Mouse (Mus musculus): ENCODE results near the gene Tmem59. TPM values are rescaled to one million over a fixed set of nuclear protein-coding genes. Genes with fewer than 3 reads are reported as not detected.

Gene Tmem59
- total RNA-seq, 2 experiments from 2014 or later: 332 to 354 TPM

DNA sequence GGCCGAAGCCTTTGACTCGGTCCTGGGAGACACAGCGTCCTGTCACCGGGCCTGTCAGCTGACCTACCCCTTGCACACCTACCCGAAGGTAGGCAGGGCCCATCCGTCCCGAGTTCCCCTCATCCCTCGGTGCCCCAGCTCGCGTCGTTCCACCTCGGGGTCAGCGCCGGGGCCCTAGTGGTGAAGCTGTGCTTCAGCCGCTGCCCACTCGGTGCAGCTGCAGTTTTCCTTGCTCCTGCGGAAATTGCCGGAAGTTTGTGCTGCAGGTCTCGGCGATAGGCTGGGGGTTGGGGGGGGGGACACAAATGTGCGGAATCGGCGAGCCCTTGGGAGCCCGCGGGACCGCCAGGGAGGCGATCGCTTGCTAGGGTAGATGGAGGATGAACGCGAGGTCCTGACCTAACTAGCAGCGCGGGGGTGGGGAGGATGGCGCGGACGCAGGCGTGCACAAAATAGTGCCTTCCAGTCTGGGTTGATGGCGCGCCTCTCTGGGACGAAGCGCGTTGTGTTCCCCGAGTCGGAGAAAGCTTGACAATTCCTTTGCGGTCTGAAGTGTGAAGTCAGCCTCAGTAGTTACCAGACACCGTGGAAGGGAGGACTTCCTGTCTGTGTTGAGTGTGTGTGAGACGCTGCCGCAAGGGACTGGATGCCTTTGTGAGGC lies 761 bp downstream of the Tmem59 start, which contains the start of gene Tceanc2:
Gene Tceanc2 (minus strand): TSS at position 287 of the 661 bp plus-strand sequence.
- peak in 1 of 2 experiments; percentile 38 for DNase-seq (ENCODE audit: low spot score in 2 of 2)

DNA sequence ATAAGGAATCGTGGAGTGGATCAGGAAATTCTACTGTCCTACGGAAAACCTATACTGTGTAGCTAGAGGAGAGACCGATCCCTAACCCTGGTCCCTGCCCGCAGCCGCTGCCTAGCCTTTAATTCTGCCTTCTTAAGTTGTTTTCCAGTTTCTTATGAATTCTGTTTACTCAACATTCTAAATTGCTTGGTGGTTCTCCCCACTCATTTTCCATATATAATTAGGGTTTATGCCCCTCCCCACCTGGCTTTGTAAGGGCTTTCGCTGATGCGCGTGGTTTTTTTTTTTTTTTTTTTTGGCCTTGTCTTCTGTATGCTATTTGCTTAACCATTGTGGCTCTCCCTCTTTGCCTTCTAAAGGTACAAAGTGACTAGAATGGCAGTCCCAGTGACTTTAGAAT lies 1.4 kb downstream of the Tmem59 start:
- DNase-seq (ENCODE audit: low spot score in 2 of 2): no peak

DNA sequence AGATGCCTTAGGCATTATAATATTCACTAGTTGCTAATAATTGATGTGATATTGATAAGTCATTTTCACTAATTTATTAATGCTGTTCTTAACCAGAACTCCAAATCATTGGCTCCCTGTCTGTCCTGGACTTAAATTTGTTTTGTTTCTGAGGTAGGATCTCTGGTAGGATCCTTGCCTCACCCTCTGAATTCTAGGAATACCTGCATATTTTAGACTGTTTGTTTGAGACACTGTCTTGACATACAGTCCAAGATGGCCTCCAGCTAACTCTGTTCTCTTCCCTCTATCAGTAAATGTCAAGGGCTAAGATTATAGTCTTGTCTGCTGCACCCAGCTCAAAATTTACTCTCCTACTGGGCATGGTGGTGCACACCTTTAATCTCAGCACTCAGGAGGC lies 2.5 kb downstream of the Tmem59 start:
- no peak for DNase-seq (ENCODE audit: low spot score in 2 of 2)

DNA sequence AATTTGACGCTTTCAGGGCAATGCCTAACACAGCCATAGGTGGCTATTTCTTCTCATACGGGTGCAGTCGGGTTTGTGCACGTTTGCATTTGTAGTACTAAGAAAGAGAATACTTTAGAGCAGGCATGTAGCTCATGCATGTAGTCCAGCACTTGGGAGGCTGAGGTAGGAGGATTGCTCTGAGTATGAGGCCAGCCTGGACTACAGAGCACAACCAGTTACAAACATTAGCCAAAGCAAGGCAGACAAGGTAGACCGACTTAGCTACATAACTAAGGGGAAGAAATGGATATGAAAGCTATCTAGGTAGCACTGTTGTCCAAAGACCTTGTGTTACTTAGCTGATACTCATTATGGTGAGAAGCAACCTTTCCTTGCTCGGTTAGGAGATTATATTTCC lies 3.7 kb downstream of the Tmem59 start:
- no peak for DNase-seq (ENCODE audit: low spot score in 2 of 2)

DNA sequence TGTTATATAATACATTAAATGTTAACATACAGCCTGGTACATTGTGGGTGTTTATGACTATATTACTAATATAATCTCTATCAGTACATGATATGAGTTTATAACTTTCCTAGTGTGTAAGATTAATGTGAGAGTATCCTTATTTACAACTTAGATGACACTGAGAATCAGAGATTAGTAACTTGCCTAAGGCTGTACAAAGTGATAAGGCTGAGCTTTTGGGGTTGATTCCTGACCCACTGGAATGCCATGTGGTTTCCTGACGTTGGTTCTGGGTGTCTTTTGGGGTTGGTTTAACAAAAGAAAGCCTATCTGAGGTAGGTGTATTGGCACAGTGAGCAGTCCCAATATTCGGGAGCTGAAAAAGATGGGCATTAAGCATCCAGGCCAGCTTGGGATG lies 4.6 kb downstream of the Tmem59 start:
- no peak for DNase-seq (ENCODE audit: low spot score in 2 of 2)

DNA sequence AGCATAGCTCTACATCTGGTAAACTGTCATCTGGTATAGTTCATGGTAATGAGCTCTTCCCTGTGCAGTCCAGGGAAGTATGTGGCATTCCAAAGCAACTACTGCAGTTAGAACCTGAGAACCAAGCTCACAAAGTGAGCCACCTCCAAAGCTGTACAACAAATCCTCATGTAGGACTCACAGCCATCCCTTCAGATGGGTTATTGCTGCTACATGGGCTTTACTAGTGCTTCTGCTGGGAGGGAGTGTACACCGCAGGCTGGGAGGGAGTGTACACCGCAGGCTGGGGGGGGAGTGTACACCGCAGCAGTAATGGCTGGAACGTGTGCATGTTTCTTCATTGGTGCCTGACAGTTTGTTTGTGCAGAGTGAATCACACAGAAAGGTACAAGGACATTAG lies 5.0 kb downstream of the Tmem59 start:
- DNase-seq (ENCODE audit: low spot score in 2 of 2): no peak

DNA sequence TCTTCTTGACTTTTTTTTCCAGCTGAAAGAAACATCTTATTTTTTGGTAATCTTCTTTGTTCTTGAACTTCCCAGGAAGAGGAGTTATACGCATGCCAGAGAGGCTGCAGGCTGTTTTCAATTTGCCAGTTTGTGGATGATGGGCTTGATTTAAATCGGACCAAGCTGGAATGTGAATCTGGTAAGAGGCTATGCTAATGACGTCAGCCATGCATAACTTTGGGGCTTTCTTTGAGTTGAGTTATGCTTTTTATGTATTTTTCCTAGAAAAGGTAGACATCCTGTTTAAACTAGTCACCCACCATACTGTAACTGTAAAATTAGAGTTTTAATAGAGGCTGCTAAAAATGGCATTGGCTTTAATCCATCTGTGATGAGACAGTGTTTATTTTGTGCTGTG lies 7.5 kb downstream of the Tmem59 start:
- DNase-seq (ENCODE audit: low spot score in 2 of 2): no peak

DNA sequence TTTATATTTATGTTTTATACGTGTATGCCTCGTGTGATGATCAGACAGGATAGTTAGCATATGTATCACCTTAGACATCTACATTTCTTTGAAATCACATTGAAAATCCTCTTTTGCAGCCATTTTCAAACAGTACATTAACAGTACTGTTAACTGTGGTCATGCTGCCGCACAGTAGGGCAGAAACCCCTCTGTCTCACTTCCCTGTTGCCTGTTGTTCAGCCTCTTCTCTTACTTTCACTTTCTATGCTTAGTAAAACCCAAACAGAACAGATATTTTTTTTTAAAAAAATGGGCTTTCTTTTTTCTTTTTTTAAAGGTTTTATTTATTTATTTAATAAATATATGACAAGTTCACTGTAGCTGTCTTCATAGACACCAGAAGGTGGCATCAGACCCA lies 15.6 kb downstream of the Tmem59 start:
- no peak for DNase-seq (ENCODE audit: low spot score in 2 of 2)

DNA sequence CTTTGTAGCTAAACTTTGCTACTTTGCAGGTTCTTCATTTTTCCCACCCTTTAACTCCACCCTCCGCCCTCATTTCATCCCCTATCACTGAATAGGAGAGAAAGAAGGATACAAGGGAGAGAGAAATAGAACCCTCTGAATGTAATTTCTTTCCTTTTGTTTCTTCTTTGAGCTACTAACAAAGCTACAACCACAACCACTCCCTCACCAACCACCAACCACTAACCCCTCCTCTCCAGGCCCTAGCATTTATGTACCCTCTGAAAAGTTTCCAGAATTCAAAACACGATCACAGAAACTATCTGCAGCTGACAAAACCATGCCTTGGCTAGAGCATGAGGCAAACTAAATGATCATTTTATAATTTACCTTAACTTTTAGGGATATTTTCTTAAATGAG lies 18.3 kb downstream of the Tmem59 start:
- DNase-seq (ENCODE audit: low spot score in 2 of 2): no peak

DNA sequence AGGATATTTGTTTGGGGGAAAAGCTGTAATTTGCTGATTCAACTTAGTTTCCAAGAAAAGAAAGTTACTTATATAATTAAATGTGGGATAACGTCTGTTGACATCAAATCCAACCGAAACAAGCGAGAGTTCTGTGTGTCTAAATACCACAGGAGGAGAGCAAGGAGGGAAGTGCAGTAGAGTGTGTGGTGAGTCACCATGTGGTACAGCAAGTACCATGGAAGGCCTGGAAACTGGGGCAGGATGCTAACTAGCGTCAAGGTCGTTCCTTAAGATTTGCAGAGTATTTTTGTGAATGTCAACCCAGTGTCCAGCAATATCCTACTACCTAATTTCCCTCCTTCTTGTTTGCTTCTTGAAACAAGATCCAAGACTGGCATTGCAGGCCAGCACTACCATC lies 19.9 kb downstream of the Tmem59 start:
- DNase-seq (ENCODE audit: low spot score in 2 of 2): no peak

DNA sequence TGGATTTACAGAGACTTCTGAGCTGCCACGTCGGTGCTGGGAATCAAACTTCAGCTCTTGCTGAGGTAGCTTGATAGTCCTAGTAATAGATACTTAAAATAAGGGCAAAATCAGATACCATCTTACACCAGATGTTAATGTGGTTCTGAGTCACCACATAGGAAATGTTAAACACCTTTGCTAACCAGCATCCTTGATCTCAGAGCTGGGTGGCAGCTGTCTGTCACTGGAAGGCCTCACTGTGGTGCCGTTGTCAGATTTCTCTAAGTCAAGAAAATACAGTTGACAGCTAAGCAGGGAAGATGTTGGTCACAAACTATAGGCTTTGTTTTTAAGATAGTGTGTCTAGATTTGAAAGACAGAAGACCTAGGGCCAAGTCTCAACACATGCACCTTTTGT lies 23.6 kb downstream of the Tmem59 start:
- DNase-seq (ENCODE audit: low spot score in 2 of 2): no peak

DNA sequence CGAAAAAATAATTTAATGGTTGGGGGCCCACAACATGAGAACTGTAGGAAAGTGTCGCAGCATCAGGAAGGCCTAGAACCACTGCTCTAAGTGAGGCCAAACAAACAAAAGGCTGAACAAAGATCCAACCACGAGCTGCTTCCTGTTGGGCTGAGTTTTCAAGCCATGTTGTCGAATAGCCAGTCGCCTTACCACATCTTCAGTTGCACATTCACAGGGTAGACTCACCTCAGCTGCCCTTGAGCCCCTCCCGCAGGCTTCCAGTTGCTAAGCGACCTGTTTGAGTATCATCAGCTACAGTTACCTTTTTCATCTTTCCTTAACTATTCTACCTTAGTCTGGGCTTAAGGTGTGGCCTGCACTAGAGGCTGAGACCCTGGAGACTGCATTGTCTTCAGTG lies 24.8 kb downstream of the Tmem59 start:
- no peak for DNase-seq (ENCODE audit: low spot score in 2 of 2)

DNA sequence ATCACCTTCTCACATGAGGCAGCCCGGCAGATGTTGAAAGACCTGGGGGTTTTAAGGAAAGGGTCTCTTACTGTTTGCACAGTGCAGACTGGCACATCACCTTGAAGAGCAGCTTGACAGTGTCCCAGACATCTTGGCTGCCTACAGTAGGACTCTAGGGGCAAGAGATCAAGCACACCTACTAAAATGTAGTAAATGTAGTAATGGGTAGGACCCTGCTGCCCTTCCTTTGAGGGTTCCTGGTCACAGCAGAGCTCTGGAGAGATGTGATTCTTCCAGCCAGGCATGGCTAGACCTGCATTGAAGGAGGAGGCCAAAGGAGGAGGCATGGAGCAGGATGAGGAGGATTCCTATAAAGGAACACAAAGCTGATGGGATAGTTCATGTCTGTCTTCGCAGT lies 28.8 kb downstream of the Tmem59 start:
- no peak for DNase-seq (ENCODE audit: low spot score in 2 of 2)

DNA sequence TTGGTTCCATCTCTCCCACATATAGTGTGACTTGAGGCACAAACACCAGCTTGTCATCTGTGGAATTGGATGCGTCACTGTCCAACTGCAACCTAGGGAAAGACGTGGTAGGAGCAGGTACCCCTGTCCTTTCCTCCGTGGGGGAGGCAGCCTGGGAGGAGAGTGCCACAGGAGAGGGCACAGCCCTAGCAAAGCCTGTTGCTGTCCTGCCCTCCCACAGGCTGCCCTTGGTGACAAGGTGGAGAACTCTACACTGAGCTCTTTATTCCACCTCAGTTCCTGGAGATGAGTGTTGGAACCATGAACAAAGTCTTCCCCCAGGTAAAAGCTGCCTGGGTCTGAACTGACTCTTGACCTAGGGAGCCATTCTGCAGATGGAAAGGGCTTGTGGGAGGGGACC lies 30.7 kb downstream of the Tmem59 start, which contains the start of gene Ldlrad1:
Gene Ldlrad1 (plus strand): TSS at position 301 of the 400 bp plus-strand sequence.
- DNase-seq (ENCODE audit: low spot score in 2 of 2): no peak

DNA sequence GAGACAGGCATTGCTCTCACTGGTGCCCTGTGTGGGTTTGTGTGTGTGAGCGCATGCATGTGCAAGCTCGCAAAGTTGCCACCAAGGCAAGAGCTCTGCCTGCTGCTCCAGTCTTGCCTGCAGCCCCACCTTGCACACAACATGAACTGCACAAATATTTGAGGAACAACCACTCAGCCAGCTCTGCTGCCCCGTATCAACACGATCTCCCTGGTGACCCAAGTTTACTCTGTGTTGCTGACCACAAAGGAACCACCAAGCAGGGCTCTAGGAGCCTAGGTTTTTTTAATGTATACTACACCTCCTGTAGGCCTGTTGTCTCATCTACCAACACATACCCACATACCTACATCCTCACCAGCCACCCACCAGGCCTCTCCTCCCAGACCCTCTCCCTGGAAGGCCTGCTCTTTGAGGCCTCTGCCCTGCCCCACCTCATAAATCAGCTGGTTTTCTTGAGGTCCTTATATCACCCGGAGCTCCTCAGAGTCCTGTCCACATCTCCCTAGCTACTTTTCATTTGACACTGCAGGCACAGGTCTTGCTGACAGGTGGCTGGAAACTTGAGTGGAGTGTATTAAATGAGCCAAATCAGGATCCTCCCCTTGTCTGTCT lies 32.4 kb downstream of the Tmem59 start:
- no peak for DNase-seq (ENCODE audit: low spot score in 2 of 2)

DNA sequence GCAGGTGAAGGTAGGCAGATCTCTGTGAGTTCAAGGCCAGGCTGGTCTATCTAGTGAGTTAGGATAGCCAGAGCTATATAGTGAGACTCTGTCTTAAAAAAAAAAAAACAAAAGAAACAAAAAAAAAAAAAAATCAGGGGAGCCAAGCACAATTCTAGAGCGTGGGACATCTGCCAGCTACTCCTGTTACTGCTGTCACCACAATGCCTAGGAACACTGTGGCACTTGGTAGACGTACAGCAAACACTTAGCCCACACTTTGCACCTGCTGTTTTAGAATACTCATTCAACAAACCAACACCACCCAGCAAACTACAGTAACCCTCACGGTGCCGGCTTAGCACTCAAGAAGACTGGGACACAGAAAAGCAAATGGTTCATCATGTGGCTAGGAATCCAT lies 33.3 kb downstream of the Tmem59 start:
- DNase-seq (ENCODE audit: low spot score in 2 of 2): no peak

DNA sequence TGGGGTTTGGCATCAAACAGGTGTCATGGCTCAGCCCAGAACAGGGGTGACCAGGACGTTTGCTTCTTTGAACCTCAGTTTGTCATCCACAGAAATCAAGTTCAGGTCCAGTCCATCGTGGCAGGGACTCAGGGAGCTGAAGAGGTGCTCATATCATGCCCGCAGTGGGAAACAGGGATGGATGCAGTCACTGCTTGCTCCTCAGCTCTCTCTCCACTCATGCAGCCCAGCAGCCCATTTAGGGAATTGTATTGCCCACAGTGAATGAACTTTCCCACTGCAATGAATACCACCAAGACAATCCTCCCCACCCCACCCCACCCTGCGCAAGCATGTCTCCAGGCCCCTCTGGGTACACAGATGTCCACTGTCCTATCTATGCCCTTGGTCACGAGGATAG lies 33.7 kb downstream of the Tmem59 start:
- no peak for DNase-seq (ENCODE audit: low spot score in 2 of 2)

DNA sequence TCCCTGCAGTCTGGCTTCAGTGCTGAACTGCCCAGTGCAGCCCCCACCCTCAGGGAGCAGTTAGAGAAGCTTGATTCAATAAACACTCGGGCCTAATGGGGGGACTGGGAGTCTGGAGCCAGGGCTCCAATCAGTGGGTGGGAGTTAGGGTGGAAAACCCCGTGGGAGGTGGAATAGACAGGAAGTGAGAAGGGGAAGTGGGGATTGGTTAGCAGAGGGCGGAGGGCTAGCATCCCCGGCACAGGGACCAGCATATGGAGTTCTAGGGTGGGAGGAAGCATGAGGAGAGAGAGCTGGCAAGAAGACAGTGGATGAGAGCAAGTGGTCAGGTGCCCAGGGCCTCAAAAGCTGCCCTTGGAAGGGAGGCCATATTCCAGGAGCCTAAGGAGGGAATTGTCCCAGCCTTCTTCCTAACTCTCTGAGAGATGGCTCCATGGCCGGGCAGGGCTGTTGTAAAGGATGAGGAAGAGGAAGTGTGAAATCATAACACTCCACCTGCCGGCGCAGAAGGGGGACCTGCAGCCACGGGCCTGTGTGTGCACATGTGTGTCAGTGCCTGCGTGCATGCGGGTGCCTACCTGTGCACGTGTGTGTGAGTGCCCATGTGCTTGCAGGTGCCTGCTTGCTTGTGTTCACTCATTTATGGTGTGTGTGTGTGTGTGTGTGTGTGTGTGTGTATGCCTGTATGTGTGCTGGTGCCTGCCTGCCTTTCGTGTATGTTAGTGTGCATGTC lies 35.2 kb downstream of the Tmem59 start:
- no peak for DNase-seq (ENCODE audit: low spot score in 2 of 2)

DNA sequence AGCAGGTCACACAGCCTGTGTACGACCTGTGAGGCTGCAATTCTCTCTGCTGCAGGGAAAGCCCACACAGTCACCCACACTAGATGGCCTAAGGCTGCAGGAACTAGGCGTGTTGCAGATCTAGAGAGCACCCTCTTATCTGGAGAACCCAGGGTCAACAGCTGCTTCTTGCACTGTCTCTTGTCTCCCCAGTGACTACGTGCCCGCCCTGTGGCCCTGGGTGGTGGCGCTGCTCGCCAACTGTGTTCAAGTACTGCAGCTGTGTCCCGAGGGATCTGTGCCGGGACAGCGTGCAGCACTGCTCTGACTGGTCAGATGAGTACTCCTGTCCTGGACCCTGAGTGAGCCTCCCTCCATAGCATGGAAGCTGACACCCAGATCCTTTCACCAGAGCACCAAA lies 39.4 kb downstream of the Tmem59 start:
- DNase-seq (ENCODE audit: low spot score in 2 of 2): no peak

DNA sequence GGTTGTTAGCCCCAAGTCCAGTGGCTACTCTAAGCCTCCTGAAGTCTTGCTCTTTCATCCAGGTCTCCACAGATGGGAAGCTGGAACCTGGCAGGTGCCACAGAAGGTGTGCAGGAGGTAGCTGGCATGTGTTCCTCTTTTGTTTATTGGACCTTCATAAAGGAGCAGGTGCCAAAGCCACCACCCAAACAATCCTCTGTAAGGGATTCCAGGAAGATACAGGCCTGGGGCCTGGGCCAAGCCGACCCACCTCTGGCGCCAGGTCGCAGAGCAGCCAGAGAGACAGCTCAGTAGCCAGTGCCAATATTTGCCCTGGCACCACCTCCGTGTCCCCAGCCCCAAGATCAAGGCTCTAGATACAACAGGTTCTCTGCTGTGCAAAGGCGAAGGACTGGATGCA lies 43.3 kb downstream of the Tmem59 start:
- DNase-seq (ENCODE audit: low spot score in 2 of 2): no peak

DNA sequence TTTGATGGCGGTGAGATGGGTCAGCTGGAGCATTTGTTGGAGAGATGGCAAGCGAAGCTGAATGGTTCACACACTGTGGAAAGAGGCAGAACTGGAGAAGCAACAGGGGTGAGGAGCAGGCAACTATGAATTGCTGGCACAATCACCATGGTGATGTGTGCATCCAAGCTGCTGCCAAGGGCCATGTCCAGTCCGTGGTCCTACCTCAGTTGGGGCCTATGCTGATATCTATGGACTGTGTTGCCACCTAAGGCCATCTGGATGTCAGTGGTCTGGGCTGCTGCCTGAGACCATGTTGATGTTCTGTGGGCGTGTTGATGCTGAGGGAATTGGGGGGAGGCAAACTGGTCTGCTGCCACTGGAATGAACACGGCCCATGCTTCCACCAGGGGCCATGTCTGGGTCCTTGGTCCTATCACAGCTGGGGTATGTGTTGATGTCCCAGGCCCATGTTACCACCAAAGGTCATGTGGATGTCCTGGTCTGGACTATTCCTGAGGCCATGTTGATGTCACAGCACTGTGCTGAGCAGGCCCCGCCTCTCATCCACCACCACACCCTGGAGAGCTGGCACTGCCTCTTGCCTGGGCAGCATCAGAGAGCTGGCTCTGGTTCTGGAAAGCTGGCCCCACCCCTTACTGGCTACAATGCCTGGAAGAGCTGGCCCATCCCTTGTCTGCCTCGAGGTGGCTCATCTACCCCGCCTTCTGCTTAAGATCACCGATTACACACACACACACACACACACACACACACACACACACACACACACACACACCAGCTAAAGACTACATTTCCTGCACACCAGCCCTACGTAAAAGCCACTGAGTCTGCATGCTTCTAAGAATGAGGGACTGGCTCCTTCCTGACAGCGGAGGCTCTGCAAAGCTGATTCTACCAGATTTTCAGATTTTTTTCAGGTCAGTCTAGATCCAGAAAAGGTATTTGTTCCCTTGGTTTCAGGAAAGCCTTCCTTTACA lies 45.3 kb downstream of the Tmem59 start:
- no peak for DNase-seq (ENCODE audit: low spot score in 2 of 2)
